Mouse (Mus musculus): ENCODE data around the gene Cbx4.

Gene Cbx4

DNA sequence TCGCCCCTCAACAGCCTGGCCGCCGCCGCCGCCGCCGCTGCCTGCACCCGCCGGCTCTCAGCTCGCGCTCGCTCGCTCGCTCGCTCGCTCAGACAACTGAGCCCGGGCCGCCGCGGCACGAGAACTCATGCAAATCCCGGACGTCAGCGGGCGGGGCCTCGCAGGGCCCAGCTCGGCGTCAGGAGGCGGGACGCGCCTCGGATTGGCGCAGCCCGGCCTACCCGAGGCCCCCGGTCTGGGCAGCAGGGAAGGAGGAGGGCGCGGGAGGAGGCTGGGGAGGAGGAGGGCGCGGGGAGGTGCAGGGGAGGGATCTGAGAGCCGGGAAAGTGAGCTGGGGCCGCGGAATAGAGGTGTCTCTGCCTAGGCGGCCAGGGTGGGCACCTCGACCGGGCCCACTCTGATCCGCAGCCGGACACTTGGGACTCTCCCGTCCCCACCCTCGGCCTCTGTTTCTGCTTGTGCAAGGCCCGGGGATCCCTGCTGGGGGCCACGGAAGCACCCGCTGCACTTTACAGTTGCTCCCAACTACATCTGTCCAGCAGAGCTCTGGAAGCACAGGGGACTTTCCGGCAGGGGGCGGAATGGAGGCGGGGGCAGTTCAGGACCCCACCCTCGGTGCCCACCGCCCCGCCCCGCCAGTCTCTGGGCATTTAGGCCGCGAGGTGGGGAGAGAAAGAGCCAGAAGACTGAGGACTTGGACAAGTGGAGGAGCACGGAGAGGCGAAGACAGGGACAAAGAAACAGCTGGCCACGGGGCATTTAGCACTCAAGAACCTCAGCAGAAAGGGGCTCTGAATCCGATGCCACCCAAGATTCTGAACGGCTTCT, at the start of gene Cbx4:
Cbx4 (minus strand) TSS at position 78 of the 828 bp plus-strand sequence.
- peak; percentile 80 for ATAC-seq (ENCODE audit: insufficient number of reproducible peaks, low FRiP score, low TSS enrichment)

DNA sequence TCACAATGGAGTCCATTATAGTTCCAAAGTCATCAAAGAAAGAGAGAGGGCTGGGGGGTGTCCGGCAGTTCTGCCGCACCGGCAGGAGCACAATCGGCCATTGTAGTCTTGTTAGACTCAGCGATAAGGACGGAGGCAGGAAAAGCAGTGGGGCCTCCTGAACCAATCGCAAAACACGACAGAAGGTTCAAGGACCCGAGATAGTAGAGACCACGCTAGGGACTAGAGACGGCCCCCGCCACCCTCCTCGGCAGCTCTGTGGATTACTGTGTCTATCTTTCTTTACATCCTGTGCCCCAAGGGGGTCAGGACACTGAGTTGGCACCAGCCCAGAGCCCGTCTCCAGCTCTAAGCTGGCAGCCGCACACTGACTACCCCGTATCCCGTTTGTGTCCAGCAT, 48.6 kb upstream of the Cbx4 start:
- no peak for ATAC-seq (ENCODE audit: insufficient number of reproducible peaks, low FRiP score, low TSS enrichment)

DNA sequence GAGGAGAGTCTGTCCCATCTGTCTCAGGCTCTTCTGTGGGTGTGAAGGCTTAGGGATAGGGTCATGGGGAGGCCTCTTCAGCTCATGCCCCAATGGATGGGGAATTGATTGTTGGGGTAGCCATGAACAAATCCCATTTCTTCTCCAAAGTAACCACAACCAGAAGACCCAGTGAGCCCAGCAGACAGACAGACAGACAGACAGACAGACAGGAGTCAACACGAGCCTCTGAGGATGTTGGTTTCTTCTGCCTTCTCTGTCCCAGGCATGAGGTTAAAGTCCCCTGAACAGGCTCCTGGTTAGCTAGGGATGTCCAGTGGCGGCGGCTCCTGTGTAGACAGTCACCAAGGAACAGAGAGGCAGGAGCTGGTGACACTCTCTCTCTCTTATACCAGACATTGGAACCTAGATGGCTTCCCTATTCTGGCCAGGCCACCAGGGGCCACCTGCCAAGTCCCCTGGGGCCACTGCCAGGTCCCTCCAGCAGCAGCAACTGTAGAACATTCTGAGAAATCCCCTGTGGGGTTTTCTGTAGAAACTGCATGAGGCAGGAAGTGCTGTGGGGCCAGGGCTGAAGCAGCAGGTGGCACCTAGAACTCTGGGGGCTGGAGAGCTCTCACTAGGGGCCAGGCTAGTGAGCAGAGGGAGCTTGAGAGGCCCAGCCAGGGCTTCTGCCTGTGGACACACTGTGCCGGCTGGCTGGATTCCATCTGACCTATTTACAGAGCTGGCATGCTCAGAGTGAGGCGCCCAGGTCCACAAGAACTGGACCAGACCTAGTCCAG, 47.6 kb upstream of the Cbx4 start:
- peak; percentile 84 for ATAC-seq (ENCODE audit: insufficient number of reproducible peaks, low FRiP score, low TSS enrichment)

- no peak for ATAC-seq (ENCODE audit: insufficient number of reproducible peaks, low FRiP score, low TSS enrichment)
These were observed 46.4 kb upstream of the Cbx4 start for GRCm38 (mm10) chr11:119132198-119133035.

GRCm38 (mm10) chr11:119130081-119130765, 44.2 kb upstream of the Cbx4 start:
- ATAC-seq (ENCODE audit: insufficient number of reproducible peaks, low FRiP score, low TSS enrichment), result no peak

GRCm38 (mm10) chr11:119129281-119130058, 43.4 kb upstream of the Cbx4 start:
- no peak for ATAC-seq (ENCODE audit: insufficient number of reproducible peaks, low FRiP score, low TSS enrichment)

- no peak for ATAC-seq (ENCODE audit: insufficient number of reproducible peaks, low FRiP score, low TSS enrichment)
These were observed 42.8 kb upstream of the Cbx4 start for GRCm38 (mm10) chr11:119128668-119129280.

DNA sequence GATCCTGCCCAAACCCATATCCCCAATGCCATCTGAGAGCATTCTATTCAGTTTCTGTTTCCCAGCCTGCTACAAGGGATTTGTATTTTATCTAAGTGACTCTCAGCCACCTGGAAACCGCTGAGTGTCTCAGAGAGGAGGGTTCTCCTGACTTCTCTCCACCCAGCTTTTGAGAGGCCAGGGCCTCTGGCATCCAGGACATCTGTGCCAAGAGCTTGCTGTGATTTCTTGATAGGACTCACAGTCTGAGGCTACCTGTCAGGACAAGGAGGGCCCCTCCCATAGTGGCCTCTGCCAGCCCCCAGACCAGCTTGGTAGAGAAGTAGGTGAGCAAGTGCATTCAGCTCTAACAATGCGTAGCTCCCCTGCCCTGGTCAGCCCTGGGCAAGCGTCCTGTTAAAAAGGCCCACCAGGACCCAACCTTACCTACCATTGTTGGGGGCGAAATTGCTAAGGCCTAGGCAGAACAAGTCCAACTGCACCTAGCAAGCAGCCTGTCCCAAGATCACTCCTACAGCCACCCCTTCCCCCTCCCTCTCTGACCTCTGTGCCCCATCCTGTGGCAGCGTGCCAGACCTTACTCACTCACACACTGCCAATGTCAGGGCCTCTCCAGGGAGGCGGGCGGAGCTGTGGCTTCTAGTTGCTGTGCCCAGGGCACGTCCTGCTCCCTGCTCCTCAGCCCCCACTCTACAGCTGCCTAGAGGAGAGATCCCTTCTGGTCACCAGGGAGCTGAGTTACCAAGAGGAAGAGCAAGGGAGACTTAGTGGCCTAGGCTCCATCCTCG, 41.9 kb upstream of the Cbx4 start:
- ATAC-seq (ENCODE audit: insufficient number of reproducible peaks, low FRiP score, low TSS enrichment), result no peak

DNA sequence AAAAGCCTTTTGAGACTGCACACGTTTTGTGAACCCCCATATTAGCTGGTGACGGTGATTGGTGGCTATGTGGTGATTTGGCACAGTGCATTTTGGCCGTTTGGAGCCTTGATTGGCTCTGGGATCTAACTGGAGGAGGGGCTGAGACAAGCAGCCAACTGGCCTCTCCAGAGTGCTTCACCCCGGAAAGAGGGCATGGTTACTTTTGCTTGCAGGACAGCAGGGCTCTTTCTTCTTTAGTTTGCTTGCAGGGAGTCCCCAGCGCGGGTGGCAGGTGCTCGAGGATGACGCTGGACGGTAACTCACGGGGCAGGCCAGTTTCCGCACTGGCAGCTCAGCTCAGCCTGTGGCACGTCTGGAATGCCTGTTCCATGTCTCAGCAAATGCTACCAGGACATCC, 41.1 kb upstream of the Cbx4 start:
- ATAC-seq (ENCODE audit: insufficient number of reproducible peaks, low FRiP score, low TSS enrichment), result no peak

- ATAC-seq (ENCODE audit: insufficient number of reproducible peaks, low FRiP score, low TSS enrichment), result no peak
These were observed 40.2 kb upstream of the Cbx4 start for GRCm38 (mm10) chr11:119125929-119126861.

GRCm38 (mm10) chr11:119124536-119124935, 38.5 kb upstream of the Cbx4 start:
- no peak for ATAC-seq (ENCODE audit: insufficient number of reproducible peaks, low FRiP score, low TSS enrichment)

- no peak for ATAC-seq (ENCODE audit: insufficient number of reproducible peaks, low FRiP score, low TSS enrichment)
These were observed 37.7 kb upstream of the Cbx4 start for GRCm38 (mm10) chr11:119123522-119124319.

DNA sequence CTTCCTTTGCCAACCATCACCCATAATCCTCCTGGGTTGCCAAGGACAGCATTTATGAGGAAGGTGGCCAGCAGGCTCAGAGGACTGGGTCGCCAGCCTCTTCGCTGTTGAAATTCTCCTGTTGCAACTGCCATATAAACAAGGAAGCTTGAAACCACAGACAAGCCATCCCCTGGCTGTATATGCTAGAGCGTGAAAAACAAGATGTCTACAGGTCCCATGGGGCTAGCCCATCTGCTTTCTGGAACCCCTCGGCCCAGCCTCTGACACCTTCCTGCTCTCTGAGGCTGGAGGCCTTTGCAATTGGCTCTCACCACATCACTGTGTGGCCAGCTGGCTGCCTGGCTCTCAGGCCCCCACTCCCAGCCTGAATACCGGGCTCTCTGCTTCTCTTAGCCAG, 36.4 kb upstream of the Cbx4 start:
- no peak for ATAC-seq (ENCODE audit: insufficient number of reproducible peaks, low FRiP score, low TSS enrichment)

- ATAC-seq (ENCODE audit: insufficient number of reproducible peaks, low FRiP score, low TSS enrichment), result no peak
These were observed 32.9 kb upstream of the Cbx4 start for GRCm38 (mm10) chr11:119118905-119119304.

DNA sequence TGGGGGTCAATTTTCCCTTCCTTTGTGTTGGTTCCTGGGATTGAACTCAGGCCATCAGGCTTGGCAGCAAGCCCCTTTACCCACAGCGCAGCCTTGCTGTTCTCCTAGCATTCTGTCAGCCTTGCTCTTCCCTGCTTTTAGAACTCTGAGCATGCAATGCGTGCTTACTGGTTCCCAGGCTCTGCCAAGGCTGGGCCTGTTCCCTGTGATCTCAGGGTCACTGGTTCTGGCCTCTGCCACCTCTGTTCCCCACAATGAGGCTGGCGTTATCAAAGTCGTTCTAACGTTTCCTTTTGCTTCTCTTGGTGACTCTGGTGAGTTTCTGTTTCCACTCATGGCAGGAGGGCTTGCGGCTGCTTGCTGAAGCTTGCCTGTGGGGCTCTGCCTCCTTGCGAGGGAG, 31.9 kb upstream of the Cbx4 start:
- no peak for ATAC-seq (ENCODE audit: insufficient number of reproducible peaks, low FRiP score, low TSS enrichment)

DNA sequence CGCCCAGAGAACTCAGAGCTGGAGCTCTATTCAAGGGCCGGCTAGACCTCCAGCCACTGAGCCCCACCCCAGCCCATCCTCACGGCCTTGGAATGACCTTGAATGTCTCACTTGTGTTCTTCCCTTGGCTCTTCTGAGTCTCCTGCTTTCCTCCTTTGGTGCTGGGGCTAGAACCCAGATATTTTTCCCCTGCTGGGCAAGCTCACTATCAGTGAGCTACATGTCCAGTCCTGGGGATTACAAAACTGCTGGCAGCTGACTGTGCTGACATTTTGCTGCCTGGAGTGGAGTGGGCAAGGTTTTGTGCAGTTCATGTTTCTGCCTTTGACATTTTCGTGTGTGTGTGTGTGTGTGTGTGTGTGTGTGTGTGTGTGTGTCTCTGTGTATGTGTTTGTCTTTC, 31.0 kb upstream of the Cbx4 start:
- no peak for ATAC-seq (ENCODE audit: insufficient number of reproducible peaks, low FRiP score, low TSS enrichment)

All from cerebellum, adult (tissue).